Mouse (Mus musculus) spleen, postnatal 0 days (tissue): ENCODE data around the gene Magea5. TPM values are rescaled to one million over a fixed set of nuclear protein-coding genes. Genes with fewer than 3 reads are reported as not detected.

Experiments used
- polyA plus RNA-seq: library from polyadenylated mRNA; unstranded; fragments of >200 nt; fragmentation: Nextera tagmentation; extraction: Ambion mirVana; gene quantifications from 2 replicates; pipeline ENCODE4 v1.2.1, GENCODE M21; 2015

The Magea5 gene
- not detected in 2 replicates for polyA plus RNA-seq

DNA sequence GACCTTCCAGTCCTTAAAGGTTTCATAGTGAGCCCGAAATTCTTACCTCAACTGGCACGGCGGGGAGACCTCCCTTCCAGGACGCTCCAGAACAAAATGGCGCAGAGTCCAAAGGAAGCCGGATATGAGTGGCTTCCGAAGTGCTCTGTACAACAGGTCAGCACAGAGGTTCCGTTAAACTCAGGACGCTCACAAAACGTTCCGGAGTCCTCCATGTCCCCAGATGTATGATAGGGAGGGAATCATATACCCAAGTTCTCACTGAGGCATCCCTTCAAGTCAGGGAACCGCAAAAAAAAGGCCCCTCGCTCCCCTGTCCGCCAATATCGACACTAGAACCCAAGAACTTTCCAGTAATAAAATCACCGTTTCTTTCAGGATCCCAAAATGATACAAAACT is at the start of gene Magea5:
Gene Magea5, minus strand, starts transcription at position 101 of the 400 bp plus-strand sequence.

DNA sequence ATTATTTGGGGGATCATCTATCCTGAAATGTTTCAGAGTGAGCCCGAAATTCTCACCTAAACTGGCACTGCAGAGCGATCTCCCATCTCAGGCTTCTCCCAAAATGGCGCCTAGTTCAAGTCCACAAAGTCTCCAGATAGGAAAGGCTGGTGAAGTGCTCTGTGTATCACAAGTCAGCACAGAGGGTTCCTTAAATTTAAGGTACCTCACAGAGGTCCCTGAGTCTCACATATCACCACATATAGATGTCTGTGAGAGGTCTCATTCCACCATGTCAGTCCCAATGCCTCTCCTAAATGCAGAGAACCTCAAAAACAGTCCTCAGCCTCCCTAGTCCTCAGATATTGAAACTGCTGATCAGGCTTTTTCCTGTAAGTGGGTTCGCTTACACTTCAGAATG is 30.6 kb upstream of the Magea5 start, which contains the start of gene Magea2:
Gene Magea2, minus strand, starts transcription at position 101 of the 400 bp plus-strand sequence.

DNA sequence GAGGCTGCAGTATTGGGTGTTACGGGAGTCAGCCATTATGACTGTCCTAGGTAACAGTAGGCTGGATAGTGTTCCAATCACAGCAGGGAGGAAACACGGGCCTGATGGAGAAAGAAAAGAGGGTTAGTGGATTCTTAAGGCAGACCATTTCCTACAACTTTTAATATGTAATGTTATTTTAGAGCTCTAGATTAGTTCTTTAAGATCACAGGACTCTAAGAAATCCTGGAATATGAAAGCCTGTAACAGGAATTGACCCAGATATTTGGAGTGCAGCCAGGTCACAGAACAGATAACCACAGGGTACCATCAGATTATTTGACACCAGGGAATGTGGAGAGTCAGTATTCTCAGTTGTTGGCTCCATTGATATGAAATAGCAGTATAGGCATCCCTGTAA is 26.7 kb upstream of the Magea5 start, which contains the start of gene Magea1:
Gene Magea1, minus strand, starts transcription at position 101 of the 400 bp plus-strand sequence.

Other genes with a start within 250 kb of the Magea5 start
- gene Cldn34b1, start 172.9 kb downstream of the Magea5 start, polyA plus RNA-seq: not detected in 2 replicates
- gene Magea6, start 127.2 kb downstream of the Magea5 start, polyA plus RNA-seq: not detected in 2 replicates
- gene Magea3, start 113.6 kb downstream of the Magea5 start, polyA plus RNA-seq: not detected in 2 replicates
- gene Magea8, start 67.3 kb downstream of the Magea5 start, polyA plus RNA-seq: not detected in 2 replicates
- gene Magea1, start 26.6 kb upstream of the Magea5 start, polyA plus RNA-seq: not detected in 2 replicates
- gene Magea2, start 30.5 kb upstream of the Magea5 start, polyA plus RNA-seq: not detected in 2 replicates
- gene Cldn34b2, start 65.3 kb upstream of the Magea5 start, polyA plus RNA-seq: not detected in 2 replicates
- 209 and 264 TPM in 2 replicates for gene Sat1, start 153.3 kb upstream of the Magea5 start, polyA plus RNA-seq
- gene Acot9, start 199.3 kb upstream of the Magea5 start, polyA plus RNA-seq: 23.4 and 24.2 TPM in 2 replicates